Mouse (Mus musculus): ENCODE data around the gene I830077J02Rik. TPM values are rescaled to one million over a fixed set of nuclear protein-coding genes. Genes with fewer than 3 reads are reported as not detected.

The I830077J02Rik gene
- polyA plus RNA-seq, 1 experiment from 2014 or later = 3.2 TPM

DNA sequence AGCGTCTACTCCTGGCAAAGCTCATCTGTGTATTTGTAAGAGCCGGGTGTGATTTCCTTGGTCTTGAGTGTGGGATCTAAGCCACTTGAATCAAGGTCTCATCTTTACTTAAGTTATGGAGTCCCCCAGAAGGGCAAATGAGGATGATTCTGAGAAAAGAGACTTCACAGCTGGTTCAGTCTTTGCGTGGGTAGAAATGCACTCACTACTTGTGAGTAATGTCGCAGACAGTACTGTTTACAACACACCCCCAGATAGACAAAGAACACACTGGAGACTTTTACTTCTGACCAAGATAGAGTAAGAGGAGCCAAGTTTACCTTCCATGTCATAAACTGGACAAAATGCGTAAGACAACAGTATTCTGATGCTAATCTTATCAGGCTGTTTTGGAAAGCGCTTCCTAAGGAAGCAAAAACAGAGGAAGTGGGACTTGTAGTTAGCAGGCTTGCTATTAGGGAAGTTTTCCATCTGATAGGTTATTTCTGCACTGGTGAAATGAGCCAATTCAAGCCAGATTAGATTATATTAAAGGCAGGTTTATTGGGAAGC is 55.1 kb downstream of the I830077J02Rik start:
- H3K9me3 ChIP-seq (replicated peaks) = no peaks in the 10 kb centered on the region
- H3K36me3 ChIP-seq (replicated peaks) = no peaks in the 10 kb centered on the region
- no peak for ATAC-seq (ENCODE audit: insufficient read depth)
- H3K4me3 ChIP-seq (replicated peaks) = no peak overlapping the region
- H3K4me2 ChIP-seq = no peak overlapping the region
- peaks cover 4% of the 10 kb centered on the region; the same call in 1 of the 2 replicates for H3K27me3 ChIP-seq
- no peak overlapping the region for H3K27ac ChIP-seq (replicated peaks)
- no peak overlapping the region for H3K9ac ChIP-seq
- H3K4me1 ChIP-seq (replicated peaks) = peaks cover 3% of the 10 kb centered on the region; the same call in 1 of the 2 replicates
- WGBS (ENCODE audit: insufficient replicate concordance) = 68% methylated on average over 6 of the region's 6 CpGs

DNA sequence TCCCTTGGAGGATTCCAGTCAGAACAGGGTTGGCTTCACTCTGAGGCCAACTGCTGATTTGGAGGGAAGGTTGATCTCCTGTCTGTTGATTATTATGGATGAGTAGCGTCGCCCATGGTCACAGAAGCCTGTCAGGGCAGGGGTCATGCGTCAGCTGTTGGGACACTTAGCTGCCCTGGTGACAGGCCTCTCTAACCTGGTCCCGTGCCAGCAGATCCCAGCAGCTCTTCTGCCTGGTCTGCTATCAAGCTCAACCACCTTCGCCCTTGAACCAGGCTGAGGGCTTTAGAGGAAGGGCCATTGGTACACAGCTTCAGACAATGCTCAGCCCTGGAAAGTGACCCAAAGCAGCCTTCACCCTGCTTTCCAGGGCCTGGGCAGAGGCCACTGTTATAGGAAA is 56.4 kb downstream of the I830077J02Rik start:
- Histone ChIP-seq H3K4me1 (replicated peaks) (peaks cover 3% of the 10 kb centered on the region; the same call in 1 of the 2 replicates), H3K9me3 (replicated peaks) (no peaks in the 10 kb centered on the region), H3K4me3 (replicated peaks) (no peak overlapping the region), H3K27ac (replicated peaks) (no peak overlapping the region), H3K9ac (no peak overlapping the region), H3K4me2 (no peak overlapping the region), H3K36me3 (replicated peaks) (no peaks in the 10 kb centered on the region), H3K27me3 (peaks cover 8% of the 10 kb centered on the region; the same call in 1 of the 2 replicates)
- 50% methylated on average over 5 of the region's 5 CpGs for WGBS (ENCODE audit: insufficient replicate concordance)
- no peak for ATAC-seq (ENCODE audit: insufficient read depth)

Other genes starting within 250 kb of the I830077J02Rik start
- gene Ddx20, start 245.1 kb downstream of the I830077J02Rik start, polyA plus RNA-seq (2015; fragmentation: Nextera tagmentation; extraction: Ambion mirVana) = 16.7 and 19.0 TPM in 2 replicates
- 0.26 and 0.32 TPM in 2 replicates for gene Inka2, start 228.1 kb downstream of the I830077J02Rik start, polyA plus RNA-seq (2015; fragmentation: Nextera tagmentation; extraction: Ambion mirVana)
- 87.8 and 106 TPM in 2 replicates for gene Rap1a, start 131.3 kb downstream of the I830077J02Rik start, polyA plus RNA-seq (2015; fragmentation: Nextera tagmentation; extraction: Ambion mirVana)
- 0.64 and 0.82 TPM in 2 replicates for gene Adora3, start 61.8 kb downstream of the I830077J02Rik start, polyA plus RNA-seq (2015; fragmentation: Nextera tagmentation; extraction: Ambion mirVana)
- 0.24 TPM in 1 of 2 replicates, not detected in the other for gene Tmigd3, start 61.8 kb downstream of the I830077J02Rik start, polyA plus RNA-seq (2015; fragmentation: Nextera tagmentation; extraction: Ambion mirVana)
- 39.8 and 41.1 TPM in 2 replicates for gene Wdr77, start 26.7 kb upstream of the I830077J02Rik start, polyA plus RNA-seq (2015; fragmentation: Nextera tagmentation; extraction: Ambion mirVana)
- 286 and 308 TPM in 2 replicates for gene Atp5f1, start 27.4 kb upstream of the I830077J02Rik start, polyA plus RNA-seq (2015; fragmentation: Nextera tagmentation; extraction: Ambion mirVana)
- 0.36 and 0.74 TPM in 2 replicates for gene Ovgp1, start 41.0 kb upstream of the I830077J02Rik start, polyA plus RNA-seq (2015; fragmentation: Nextera tagmentation; extraction: Ambion mirVana)
- not detected in 2 replicates for gene Pifo, start 82.0 kb upstream of the I830077J02Rik start, polyA plus RNA-seq (2015; fragmentation: Nextera tagmentation; extraction: Ambion mirVana)
- gene Chil5, start 100.2 kb upstream of the I830077J02Rik start, polyA plus RNA-seq (2015; fragmentation: Nextera tagmentation; extraction: Ambion mirVana) = 0.10 and 0.24 TPM in 2 replicates
- not detected in 2 replicates for gene Chia1, start 180.6 kb upstream of the I830077J02Rik start, polyA plus RNA-seq (2015; fragmentation: Nextera tagmentation; extraction: Ambion mirVana)
- 12.1 and 24.7 TPM in 2 replicates for gene Chil3, start 234.9 kb upstream of the I830077J02Rik start, polyA plus RNA-seq (2015; fragmentation: Nextera tagmentation; extraction: Ambion mirVana)